Mouse (Mus musculus): ENCODE measurements around the gene Hist1h3h.
"Not testable (repeated sequence)": the region's sequence is repeated elsewhere in the genome, so short reads cannot be mapped to it uniquely, and the experiment has no call there.

Hist1h3h gene

DNA sequence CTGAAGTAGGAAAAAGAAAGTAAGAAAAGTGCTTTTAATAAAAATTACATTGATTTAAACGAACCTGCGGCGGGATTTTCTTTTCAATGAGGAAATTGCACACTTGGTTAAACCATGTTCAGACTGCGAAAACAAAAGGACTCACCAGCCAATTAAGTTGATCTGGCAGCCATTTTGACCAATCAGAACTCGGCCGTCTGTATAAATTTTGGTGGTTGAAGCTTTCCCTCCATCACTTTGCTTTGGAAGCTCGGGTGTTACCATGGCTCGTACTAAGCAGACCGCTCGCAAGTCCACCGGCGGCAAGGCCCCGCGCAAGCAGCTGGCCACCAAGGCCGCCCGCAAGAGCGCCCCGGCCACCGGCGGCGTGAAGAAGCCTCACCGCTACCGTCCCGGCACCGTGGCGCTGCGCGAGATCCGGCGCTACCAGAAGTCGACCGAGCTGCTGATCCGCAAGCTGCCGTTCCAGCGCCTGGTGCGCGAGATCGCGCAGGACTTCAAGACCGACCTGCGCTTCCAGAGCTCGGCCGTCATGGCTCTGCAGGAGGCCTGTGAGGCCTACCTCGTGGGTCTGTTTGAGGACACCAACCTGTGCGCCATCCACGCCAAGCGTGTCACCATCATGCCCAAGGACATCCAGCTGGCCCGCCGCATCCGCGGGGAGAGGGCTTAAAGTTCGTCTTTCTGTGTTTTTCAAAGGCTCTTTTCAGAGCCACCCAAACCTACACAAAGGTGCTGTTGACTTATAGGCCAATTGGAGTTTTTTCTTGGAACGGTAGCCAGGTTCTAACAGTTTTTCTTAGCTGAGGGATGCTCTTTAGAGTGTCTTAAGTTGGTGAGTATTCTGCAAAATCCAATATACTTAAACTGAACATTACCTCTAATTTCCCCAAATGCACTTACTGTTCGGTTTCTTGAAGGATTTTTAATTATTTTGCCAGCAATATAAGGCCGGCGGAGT, at the start of gene Hist1h3h:
Hist1h3h (plus strand) TSS at position 263 of the 961 bp plus-strand sequence.
- DNase-seq = peak; percentile 88

DNA sequence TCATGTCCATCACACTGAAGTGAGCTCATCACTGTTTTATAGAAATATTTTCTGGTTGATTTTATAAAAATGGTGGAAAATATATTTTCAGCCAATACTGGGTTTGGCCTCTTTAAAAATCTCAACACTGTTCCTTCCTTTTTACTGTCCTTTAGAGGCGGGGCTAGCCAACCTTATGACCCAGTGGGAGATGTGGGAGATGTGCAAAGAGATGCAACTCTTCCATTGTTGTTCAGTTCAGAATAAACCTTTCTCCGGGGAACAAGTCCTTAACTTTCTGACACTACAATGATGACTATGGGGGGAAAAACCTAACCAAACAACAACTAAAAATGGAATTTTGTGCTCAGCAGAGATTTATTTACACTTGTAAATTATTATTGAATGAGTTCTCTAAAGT, 40.2 kb upstream of the Hist1h3h start, which contains the start of gene Olfr1360:
Olfr1360 (minus strand) TSS at position 101 of the 400 bp plus-strand sequence.
- no peak for DNase-seq

DNA sequence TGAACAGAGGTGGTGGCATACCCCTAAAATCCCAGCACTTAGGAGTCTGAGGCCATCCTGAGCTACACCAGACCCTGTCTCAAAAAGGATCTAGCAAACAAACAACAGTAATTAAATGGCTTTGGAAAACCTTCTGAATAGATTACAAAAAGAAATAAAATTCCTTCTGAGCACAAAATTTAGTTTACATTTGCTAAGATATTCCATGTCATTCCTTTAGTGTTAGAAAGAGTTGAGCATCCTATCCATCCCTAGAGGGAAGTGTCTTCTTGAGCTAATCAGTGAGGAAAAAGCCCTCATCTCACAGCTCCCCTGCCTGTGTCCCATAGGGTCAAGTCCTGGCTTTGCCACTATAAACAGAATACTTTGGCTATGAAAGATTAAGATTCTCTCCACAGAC, 19.6 kb upstream of the Hist1h3h start, which contains the start of gene Olfr1359:
Olfr1359 (plus strand) TSS at position 301 of the 400 bp plus-strand sequence.
- no peak for DNase-seq

- DNase-seq = no peak
Measured at GRCm38 (mm10) chr13:21706669-21707068, 10.8 kb upstream of the Hist1h3h start.

DNA sequence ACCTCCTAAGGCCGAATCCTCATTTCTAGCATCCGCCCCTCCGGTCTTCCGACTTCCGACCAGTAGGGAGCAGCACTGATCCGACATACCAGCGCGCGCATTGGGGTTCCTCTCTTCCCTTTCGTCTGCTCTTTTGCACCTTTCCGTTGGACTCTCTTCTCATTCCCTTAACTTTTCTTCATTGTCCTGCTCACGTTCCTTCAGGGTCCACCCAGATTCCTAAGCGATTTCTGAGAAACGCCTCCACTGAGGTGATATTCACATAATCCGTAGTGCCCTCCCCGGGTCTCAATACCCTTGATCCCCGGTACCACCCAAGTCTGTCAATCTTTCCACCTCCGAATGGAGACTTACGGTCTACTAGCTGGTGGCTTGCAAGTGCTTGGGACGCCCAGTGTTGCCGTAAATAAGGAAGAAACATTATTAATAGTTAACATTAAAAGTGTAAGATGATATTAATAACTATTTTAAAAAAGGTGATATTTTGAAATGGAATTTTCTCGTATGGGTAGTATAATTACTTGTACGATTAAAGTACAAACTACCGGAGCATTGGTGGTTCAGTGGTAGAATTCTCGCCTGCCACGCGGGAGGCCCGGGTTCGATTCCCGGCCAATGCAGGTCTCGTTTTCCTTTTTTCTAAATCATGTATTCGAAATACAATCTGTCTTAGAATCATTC, 7.3 kb upstream of the Hist1h3h start:
- peak; percentile 93 for DNase-seq

GRCm38 (mm10) chr13:21710821-21711525, 6.5 kb upstream of the Hist1h3h start:
- DNase-seq = peak; percentile 80

GRCm38 (mm10) chr13:21711698-21712097, 5.8 kb upstream of the Hist1h3h start:
- DNase-seq = no peak

DNA sequence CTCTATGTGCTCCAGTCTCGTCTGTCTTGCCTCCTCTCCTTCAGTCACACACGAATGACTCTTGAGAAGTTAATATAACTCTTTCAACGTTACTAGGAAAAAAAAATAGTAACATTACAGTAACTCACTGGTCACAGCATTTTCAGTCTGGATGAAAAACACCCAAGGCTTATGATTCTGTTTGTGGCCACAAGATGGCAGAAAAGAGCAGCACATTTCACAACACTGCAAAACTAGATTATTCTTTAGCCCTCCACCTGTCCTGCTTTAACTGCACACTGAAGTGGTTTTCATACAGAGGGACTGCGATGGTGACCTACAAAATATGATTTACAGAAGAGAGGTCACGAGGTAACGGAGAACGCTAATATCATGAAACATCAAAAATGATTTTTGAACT, 2.7 kb upstream of the Hist1h3h start:
- peak; percentile 76 for DNase-seq

DNA sequence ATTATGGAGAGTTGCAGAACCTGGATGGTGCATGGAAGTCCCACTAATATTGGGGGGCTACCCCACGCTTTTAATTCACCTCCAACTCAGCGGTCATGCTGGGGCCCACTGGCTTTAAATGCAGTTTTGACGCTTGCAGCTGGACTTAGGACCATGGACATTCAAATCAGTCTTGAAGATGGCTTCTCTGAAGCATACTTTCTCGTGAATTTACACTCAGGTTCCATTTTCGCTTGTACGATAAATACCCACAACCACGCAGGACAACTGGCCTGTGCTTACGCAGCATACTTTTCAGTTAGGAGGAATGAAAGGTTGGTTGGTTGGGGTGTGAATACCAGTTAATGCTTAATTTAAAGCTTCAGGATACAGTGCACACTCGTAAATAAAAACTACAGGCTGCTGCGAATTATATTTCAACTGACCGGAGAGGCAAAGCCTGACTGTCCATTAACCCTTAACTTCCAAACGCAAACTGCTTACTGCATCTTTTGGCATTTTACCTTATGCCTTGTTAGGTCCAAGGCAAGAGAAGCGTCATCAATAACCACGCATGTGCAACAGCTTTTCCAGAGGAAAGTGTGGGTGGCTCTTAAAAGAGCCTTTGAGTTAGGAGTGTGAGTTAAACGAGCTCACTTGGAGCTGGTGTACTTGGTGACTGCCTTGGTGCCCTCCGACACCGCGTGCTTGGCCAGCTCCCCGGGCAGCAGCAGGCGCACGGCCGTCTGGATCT, 2.2 kb upstream of the Hist1h3h start:
- DNase-seq = no peak

DNA sequence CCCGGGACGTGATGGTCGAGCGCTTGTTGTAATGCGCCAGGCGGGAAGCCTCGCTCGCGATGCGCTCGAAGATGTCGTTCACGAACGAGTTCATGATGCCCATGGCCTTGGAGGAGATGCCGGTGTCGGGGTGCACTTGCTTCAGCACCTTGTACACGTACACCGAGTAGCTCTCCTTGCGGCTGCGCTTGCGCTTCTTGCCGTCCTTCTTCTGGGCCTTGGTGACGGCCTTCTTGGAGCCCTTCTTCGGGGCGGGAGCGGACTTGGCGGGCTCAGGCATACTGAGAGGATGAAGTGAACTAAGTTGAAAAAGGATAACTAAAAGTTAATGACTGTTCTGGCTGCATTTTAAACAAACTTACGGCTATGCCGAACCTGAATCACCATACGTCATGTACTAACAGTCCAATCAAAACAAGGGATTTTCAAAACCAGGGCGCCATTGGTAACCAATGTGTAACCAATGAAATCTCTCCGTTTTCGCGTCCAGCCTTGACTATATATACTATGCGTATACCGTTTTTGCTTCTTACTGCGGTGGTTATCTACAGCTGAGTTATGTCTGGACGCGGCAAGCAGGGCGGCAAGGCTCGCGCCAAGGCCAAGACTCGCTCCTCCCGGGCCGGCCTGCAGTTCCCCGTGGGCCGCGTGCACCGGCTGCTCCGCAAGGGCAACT, 1.5 kb upstream of the Hist1h3h start, which contains the start of the genes Hist1h2bl and Hist1h2ai:
Hist1h2bl (minus strand) TSS at position 280 of the 676 bp plus-strand sequence.
Hist1h2ai (plus strand) TSS at position 559 of the 676 bp plus-strand sequence.
- DNase-seq = peak; percentile 88

- DNase-seq = peak; percentile 16
Measured at GRCm38 (mm10) chr13:21716540-21717391, 693 bp upstream of the Hist1h3h start.

DNA sequence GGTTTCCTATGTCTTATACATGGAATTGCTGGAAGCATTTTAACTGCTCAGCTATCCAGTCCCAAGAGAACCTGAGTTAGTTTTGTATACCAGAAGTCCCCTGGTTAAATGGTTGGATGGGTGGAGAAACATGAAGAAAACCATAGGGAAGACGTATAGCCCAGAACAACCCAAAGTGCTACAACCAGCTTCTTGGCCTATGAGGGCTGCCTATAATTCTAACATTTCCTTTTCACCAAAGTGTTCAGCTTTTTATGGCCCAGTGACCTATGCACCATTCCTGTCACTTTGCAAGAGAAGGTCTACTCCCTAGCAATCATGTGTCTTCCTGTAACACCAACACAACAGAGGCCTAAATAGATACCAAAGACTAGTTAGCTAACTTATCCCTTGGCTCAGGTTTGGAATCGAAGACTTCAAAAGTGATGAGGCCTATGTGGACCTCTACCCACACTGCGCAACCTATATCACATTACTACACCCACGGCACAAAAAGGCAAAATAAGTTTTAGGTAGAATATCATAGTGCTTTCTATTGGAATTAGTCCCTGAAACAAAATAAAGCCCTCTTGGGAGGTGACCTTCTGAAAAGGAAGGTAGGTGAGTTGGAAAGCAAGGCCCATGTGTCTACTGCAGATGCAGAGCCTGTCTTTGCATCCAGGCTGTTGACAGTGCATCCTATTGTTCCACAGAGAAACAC, 1.1 kb downstream of the Hist1h3h start:
- DNase-seq = no peak

- DNase-seq = not testable (repeated sequence)
Measured at GRCm38 (mm10) chr13:21721107-21721756, 3.8 kb downstream of the Hist1h3h start.

DNA sequence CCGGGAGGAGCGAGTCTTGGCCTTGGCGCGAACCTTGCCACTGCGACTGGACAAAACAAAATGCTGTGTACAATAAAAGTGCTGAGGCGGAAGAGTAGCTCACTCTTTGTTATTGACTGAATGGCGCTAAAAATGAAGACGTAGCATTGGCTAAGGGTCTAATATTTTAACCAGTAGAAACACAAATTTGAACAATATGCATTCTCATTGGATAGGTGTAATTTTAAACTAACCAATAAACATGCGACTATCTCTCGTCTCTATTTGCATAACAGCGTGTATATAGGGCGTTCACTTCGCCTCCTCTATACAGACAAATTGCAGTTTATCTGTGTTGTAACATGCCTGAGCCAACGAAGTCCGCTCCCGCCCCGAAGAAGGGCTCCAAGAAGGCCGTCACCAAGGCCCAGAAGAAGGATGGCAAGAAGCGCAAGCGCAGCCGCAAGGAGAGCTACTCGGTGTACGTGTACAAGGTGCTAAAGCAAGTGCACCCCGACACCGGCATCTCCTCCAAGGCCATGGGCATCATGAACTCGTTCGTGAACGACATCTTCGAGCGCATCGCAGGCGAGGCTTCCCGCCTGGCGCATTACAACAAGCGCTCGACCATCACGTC, 4.4 kb downstream of the Hist1h3h start, which contains the start of gene Hist1h2bm:
Hist1h2bm (plus strand) TSS at position 288 of the 616 bp plus-strand sequence.
- peak; percentile 71 for DNase-seq

- DNase-seq = no peak
Measured at GRCm38 (mm10) chr13:21722373-21722925, 5.0 kb downstream of the Hist1h3h start.

- no peak for DNase-seq
Measured at GRCm38 (mm10) chr13:21722993-21723836, 5.8 kb downstream of the Hist1h3h start.

DNA sequence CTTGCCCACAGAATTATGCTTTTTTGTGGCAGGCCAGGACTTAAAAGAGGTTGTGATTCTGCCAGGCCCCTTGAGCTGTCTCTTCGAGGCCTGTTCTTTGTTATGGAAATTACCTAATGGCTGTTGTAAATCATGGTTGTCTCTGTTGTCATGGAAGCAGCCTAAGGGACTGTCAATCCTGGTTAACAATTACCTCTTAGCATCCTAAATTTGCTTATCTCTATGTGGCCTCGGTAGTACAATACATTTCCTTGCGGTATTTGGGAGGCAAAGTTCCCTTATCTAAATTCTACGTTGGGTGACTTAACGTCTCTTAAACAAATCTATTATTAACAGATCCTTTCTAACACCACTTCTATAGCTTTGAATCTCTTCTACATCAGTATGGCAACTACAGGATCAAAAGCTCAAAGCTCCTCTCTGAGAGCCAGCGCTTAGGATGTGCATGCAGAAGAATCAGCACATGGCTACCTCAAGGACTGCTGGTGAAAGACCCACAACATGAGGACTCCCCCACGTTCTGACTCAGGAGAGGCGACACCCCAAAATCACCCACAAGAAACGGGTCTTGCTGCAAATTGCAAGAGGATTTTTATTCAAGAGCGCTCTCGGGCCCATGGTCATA, 10.6 kb downstream of the Hist1h3h start:
- DNase-seq = no peak

All from lung, postnatal 10 days (tissue).